Mouse (Mus musculus): Measurements from ENCODE around the gene Dmrt3. TPM values are rescaled to one million over a fixed set of nuclear protein-coding genes. Genes with fewer than 3 reads are reported as not detected.

The Dmrt3 gene
- 1 to 10 TPM; 1.0 to 1.4 TPM for total RNA-seq (2023)

GRCm38 (mm10) chr19:25610015-25610410 lies at the start of gene Dmrt3:
TSS of gene Dmrt3 (plus strand) at chr19:25610301.

GRCm38 (mm10) chr19:25672101-25672950 lies 62.2 kb downstream of the Dmrt3 start, which contains the start of gene Dmrt2:
TSS of gene Dmrt2 (plus strand) at chr19:25672411.

Other genes starting within 250 kb of the Dmrt3 start
- not detected for gene Dmrt1, start 104.7 kb upstream of the Dmrt3 start, total RNA-seq (2023)
- not detected for gene Dmrt2, start 62.1 kb downstream of the Dmrt3 start, total RNA-seq (2023)